Mouse (Mus musculus): ENCODE results near the gene Adnp. TPM values are rescaled to one million over a fixed set of nuclear protein-coding genes. Genes with fewer than 3 reads are reported as not detected.
A peak's percentile ranks its signal among the peaks of the same experiment; 100 is the strongest.

Gene Adnp
- 15.9 and 16.3 TPM in 2 replicates for polyA plus RNA-seq (2012; ENCODE audit: insufficient read depth, insufficient read length, missing spikeins)

- Histone ChIP-seq H3K27ac (ENCODE audit: insufficient read depth, low read depth, low read length) (peak within 1 kb of the TSS; percentile 80), H3K4me1 (ENCODE audit: control insufficient read depth, insufficient read depth, low read length) (peaks cover 12% of the 10 kb centered on the region), H3K4me3 (ENCODE audit: insufficient read depth, low read length) (peak within 1 kb of the TSS; percentile 91)
- TF ChIP-seq POLR2A (IDR thresholded peaks at IDR 0.05; ENCODE audit: borderline replicate concordance, low read depth, low read length) (no peak), CTCF (IDR thresholded peaks at IDR 0.05; ENCODE audit: low read depth, low read length) (no peak)
Measured at GRCm38 (mm10) chr2:168206725-168207644, at the start of gene Adnp. TSS of gene Adnp (minus strand) at chr2:168207112.

- no peaks in the 10 kb centered on the region for H3K4me1 ChIP-seq (ENCODE audit: control insufficient read depth, insufficient read depth, low read length)
- no peak overlapping the region for H3K4me3 ChIP-seq (ENCODE audit: insufficient read depth, low read length)
- TF ChIP-seq POLR2A (IDR thresholded peaks at IDR 0.05; ENCODE audit: borderline replicate concordance, low read depth, low read length) (no peak), CTCF (IDR thresholded peaks at IDR 0.05; ENCODE audit: low read depth, low read length) (no peak)
- no peak overlapping the region for H3K27ac ChIP-seq (ENCODE audit: insufficient read depth, low read depth, low read length)
Measured at GRCm38 (mm10) chr2:168256506-168256905, 49.6 kb upstream of the Adnp start.

- no peak for TF ChIP-seq CTCF (IDR thresholded peaks at IDR 0.05; ENCODE audit: low read depth, low read length)
- TF ChIP-seq POLR2A (IDR thresholded peaks at IDR 0.05; ENCODE audit: borderline replicate concordance, low read depth, low read length) = no peak
- Histone ChIP-seq H3K4me1 (ENCODE audit: control insufficient read depth, insufficient read depth, low read length) (no peaks in the 10 kb centered on the region), H3K27ac (ENCODE audit: insufficient read depth, low read depth, low read length) (no peak overlapping the region), H3K4me3 (ENCODE audit: insufficient read depth, low read length) (no peak overlapping the region)
Measured at GRCm38 (mm10) chr2:168253822-168254221, 46.9 kb upstream of the Adnp start.

GRCm38 (mm10) chr2:168252639-168253292 is 45.9 kb upstream of the Adnp start:
- H3K4me1 ChIP-seq (ENCODE audit: control insufficient read depth, insufficient read depth, low read length) = no peaks in the 10 kb centered on the region
- TF ChIP-seq POLR2A (IDR thresholded peaks at IDR 0.05; ENCODE audit: borderline replicate concordance, low read depth, low read length) = no peak
- TF ChIP-seq CTCF (IDR thresholded peaks at IDR 0.05; ENCODE audit: low read depth, low read length) = no peak
- H3K4me3 ChIP-seq (ENCODE audit: insufficient read depth, low read length) = no peak overlapping the region
- no peak overlapping the region for H3K27ac ChIP-seq (ENCODE audit: insufficient read depth, low read depth, low read length)

- H3K4me1 ChIP-seq (ENCODE audit: control insufficient read depth, insufficient read depth, low read length) = no peaks in the 10 kb centered on the region
- no peak overlapping the region for H3K27ac ChIP-seq (ENCODE audit: insufficient read depth, low read depth, low read length)
- H3K4me3 ChIP-seq (ENCODE audit: insufficient read depth, low read length) = no peak overlapping the region
- TF ChIP-seq POLR2A (IDR thresholded peaks at IDR 0.05; ENCODE audit: borderline replicate concordance, low read depth, low read length) = no peak
- TF ChIP-seq CTCF (IDR thresholded peaks at IDR 0.05; ENCODE audit: low read depth, low read length) = peak; percentile 89
Measured at GRCm38 (mm10) chr2:168250270-168250669, 43.4 kb upstream of the Adnp start.

GRCm38 (mm10) chr2:168248856-168249245 is 41.9 kb upstream of the Adnp start:
- TF ChIP-seq CTCF (IDR thresholded peaks at IDR 0.05; ENCODE audit: low read depth, low read length) (no peak), POLR2A (IDR thresholded peaks at IDR 0.05; ENCODE audit: borderline replicate concordance, low read depth, low read length) (no peak)
- Histone ChIP-seq H3K4me1 (ENCODE audit: control insufficient read depth, insufficient read depth, low read length) (no peaks in the 10 kb centered on the region), H3K27ac (ENCODE audit: insufficient read depth, low read depth, low read length) (no peak overlapping the region), H3K4me3 (ENCODE audit: insufficient read depth, low read length) (no peak overlapping the region)

GRCm38 (mm10) chr2:168248167-168248855 is 41.4 kb upstream of the Adnp start:
- H3K4me1 ChIP-seq (ENCODE audit: control insufficient read depth, insufficient read depth, low read length) = no peaks in the 10 kb centered on the region
- no peak overlapping the region for H3K4me3 ChIP-seq (ENCODE audit: insufficient read depth, low read length)
- no peak for TF ChIP-seq POLR2A (IDR thresholded peaks at IDR 0.05; ENCODE audit: borderline replicate concordance, low read depth, low read length)
- no peak for TF ChIP-seq CTCF (IDR thresholded peaks at IDR 0.05; ENCODE audit: low read depth, low read length)
- no peak overlapping the region for H3K27ac ChIP-seq (ENCODE audit: insufficient read depth, low read depth, low read length)

- TF ChIP-seq POLR2A (IDR thresholded peaks at IDR 0.05; ENCODE audit: borderline replicate concordance, low read depth, low read length) (no peak), CTCF (IDR thresholded peaks at IDR 0.05; ENCODE audit: low read depth, low read length) (no peak)
- Histone ChIP-seq H3K4me3 (ENCODE audit: insufficient read depth, low read length) (no peak overlapping the region), H3K4me1 (ENCODE audit: control insufficient read depth, insufficient read depth, low read length) (no peaks in the 10 kb centered on the region), H3K27ac (ENCODE audit: insufficient read depth, low read depth, low read length) (no peak overlapping the region)
Measured at GRCm38 (mm10) chr2:168245571-168245970, 38.7 kb upstream of the Adnp start.

- no peaks in the 10 kb centered on the region for H3K4me1 ChIP-seq (ENCODE audit: control insufficient read depth, insufficient read depth, low read length)
- no peak overlapping the region for H3K4me3 ChIP-seq (ENCODE audit: insufficient read depth, low read length)
- TF ChIP-seq CTCF (IDR thresholded peaks at IDR 0.05; ENCODE audit: low read depth, low read length) (no peak), POLR2A (IDR thresholded peaks at IDR 0.05; ENCODE audit: borderline replicate concordance, low read depth, low read length) (no peak)
- no peak overlapping the region for H3K27ac ChIP-seq (ENCODE audit: insufficient read depth, low read depth, low read length)
Measured at GRCm38 (mm10) chr2:168243278-168243677, 36.4 kb upstream of the Adnp start.
